13 mouse cellular contexts compared by ENCODE assay signal in the genomic region with DNA sequence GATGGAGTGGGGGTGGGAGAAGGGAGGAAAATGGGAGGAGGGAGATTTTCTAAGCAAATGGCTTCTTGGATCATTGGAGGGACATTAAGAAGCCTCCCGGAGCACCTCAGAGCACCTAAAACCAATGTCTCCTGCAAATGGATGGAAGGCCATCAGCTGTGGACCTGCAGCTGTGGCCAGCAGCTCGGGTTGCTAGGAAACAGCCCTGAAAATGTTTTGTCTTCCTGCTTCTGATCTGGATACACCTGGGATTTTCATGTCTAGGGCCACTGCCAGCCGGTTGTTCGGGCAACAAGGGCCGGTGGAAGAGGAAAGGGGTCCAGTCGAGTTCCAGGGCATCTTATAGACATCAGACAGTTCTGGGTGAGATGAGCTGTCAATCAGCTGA.
A peak's percentile ranks its signal among the peaks of the same experiment; 100 is the strongest.
DNase-seq lines count a peak whose midpoint lies in the region; ATAC-seq and TF ChIP-seq lines count a peak whose summit lies in the region.
"Had no signal": no experiment of that assay in that cellular context is flagged by ENCODE, and none has a peak within 500 bp of the region (broad histone marks: within the 10 kb centered on the region; RNA-seq: fewer than 3 reads in every experiment).

No protein-coding gene starts in this region.

- no peaks in the 10 kb centered on the region for H3K9me3 ChIP-seq in neural tube, embryonic 11.5 days (ENCODE audit: control insufficient read depth, low read length)
- H3K9me3 ChIP-seq in hindbrain, embryonic 10.5 days, result no peaks in the 10 kb centered on the region
- no peaks in the 10 kb centered on the region for H3K9me3 ChIP-seq in limb, embryonic 15.5 days

- TF ChIP-seq CTCF in olfactory bulb, adult 2 months (IDR thresholded peaks at IDR 0.05; ENCODE audit: insufficient read depth, low read depth, low read length), result no peak

- no peaks in the 10 kb centered on the region for H3K36me3 ChIP-seq in neural tube, embryonic 11.5 days (ENCODE audit: control insufficient read depth, insufficient read depth, low read length)
- no peaks in the 10 kb centered on the region for H3K36me3 ChIP-seq in hindbrain, embryonic 10.5 days
- H3K36me3 ChIP-seq in limb, embryonic 15.5 days, result no peaks in the 10 kb centered on the region

- H3K27ac ChIP-seq in neural tube, embryonic 11.5 days (ENCODE audit: low read depth, low read length), result peak overlapping the region; percentile 73
- peak overlapping the region; percentile 64 for H3K27ac ChIP-seq in hindbrain, embryonic 10.5 days
- H3K27ac ChIP-seq in limb, embryonic 15.5 days, result peak overlapping the region; percentile 67
- peak overlapping the region; percentile 71 for H3K27ac ChIP-seq in olfactory bulb, adult 2 months (ENCODE audit: insufficient read depth, low read depth, low read length)
- H3K27ac ChIP-seq: kidney, postnatal 0 days had no signal

- no peak for ATAC-seq in neural tube, embryonic 11.5 days (ENCODE audit: insufficient read depth, low FRiP score, low TSS enrichment)
- ATAC-seq in limb, embryonic 15.5 days (ENCODE audit: insufficient number of reproducible peaks, low FRiP score, low TSS enrichment, low read depth), result no peak
- ATAC-seq: CD4-positive, CD25-positive, alpha-beta regulatory T cell, adult 4 months had no signal

- 62% methylated on average over 6 of the region's 6 CpGs for WGBS in neural tube, embryonic 11.5 days
- WGBS in hindbrain, embryonic 10.5 days, result 65% methylated on average over 6 of the region's 6 CpGs
- 40% methylated on average over 6 of the region's 6 CpGs for WGBS in limb, embryonic 15.5 days
- WGBS in olfactory bulb, adult 2 months, result 53% methylated on average over 6 of the region's 6 CpGs

- H3K9ac ChIP-seq in neural tube, embryonic 11.5 days (ENCODE audit: low read length), result 0 out of 2 replicates have a peak overlapping the region, but pooled peaks have one; percentile 6
- no peak overlapping the region for H3K9ac ChIP-seq in limb, embryonic 15.5 days

- no peak overlapping the region for H3K4me2 ChIP-seq in neural tube, embryonic 11.5 days (ENCODE audit: low read depth)
- H3K4me2 ChIP-seq in limb, embryonic 15.5 days, result no peak overlapping the region

- peak; percentile 37 for DNase-seq in neural tube, embryonic 11.5 days (ENCODE audit: low spot score)
- DNase-seq in neural tube, embryonic 10.5 days (ENCODE audit: extremely low spot score, low spot score), result no peak
- DNase-seq in hindbrain, embryonic 10.5 days (ENCODE audit: low spot score), result no peak
- no peak for DNase-seq in layer of hippocampus, postnatal 14 days (ENCODE audit: low spot score in 2 of 2)
- DNase-seq in testis, postnatal 10 days (ENCODE audit: low spot score), result no peak
- DNase-seq in urinary bladder, postnatal 10 days (ENCODE audit: low spot score), result no peak
- DNase-seq: adrenal gland, adult 2 months; heart, postnatal 36 days; lung, adult 2 months had no signal

- H3K4me3 ChIP-seq in neural tube, embryonic 11.5 days (ENCODE audit: low read depth, low read length), result no peak overlapping the region
- no peak overlapping the region for H3K4me3 ChIP-seq in hindbrain, embryonic 10.5 days
- no peak overlapping the region for H3K4me3 ChIP-seq in limb, embryonic 15.5 days
- peak overlapping the region; percentile 23 for H3K4me3 ChIP-seq in olfactory bulb, adult 2 months (ENCODE audit: insufficient read depth, low read depth, low read length)

- no peaks in the 10 kb centered on the region for H3K27me3 ChIP-seq in neural tube, embryonic 11.5 days (ENCODE audit: control insufficient read depth, insufficient read depth, low read length)
- no peaks in the 10 kb centered on the region; the same call in 1 of the 2 replicates for H3K27me3 ChIP-seq in hindbrain, embryonic 10.5 days (ENCODE audit: insufficient read depth, poor library complexity, severe bottlenecking)
- H3K27me3 ChIP-seq in limb, embryonic 15.5 days, result no peaks in the 10 kb centered on the region

- peaks cover 12% of the 10 kb centered on the region for H3K4me1 ChIP-seq in neural tube, embryonic 11.5 days (ENCODE audit: control insufficient read depth, insufficient read depth, low read length)
- peaks cover 41% of the 10 kb centered on the region for H3K4me1 ChIP-seq in hindbrain, embryonic 10.5 days (replicated peaks)
- H3K4me1 ChIP-seq in limb, embryonic 15.5 days, result peaks cover 41% of the 10 kb centered on the region
- peaks cover 27% of the 10 kb centered on the region for H3K4me1 ChIP-seq in olfactory bulb, adult 2 months (ENCODE audit: control insufficient read depth, insufficient read depth, low read length)

- TF ChIP-seq POLR2A in olfactory bulb, adult 2 months (IDR thresholded peaks at IDR 0.05; ENCODE audit: insufficient read depth, low read depth, low read length), result no peak
